Mouse (Mus musculus) heart, embryonic 16.5 days (tissue): ENCODE data around the gene Erich6b. TPM values are rescaled to one million over a fixed set of nuclear protein-coding genes. Genes with fewer than 3 reads are reported as not detected.

ENCODE experiments used
- ATAC-seq: fragments of 200-750 bp; cut with Nextera tagmentation; replicated peaks from 2 replicates; pipeline ENCODE4 v1.8.0; 2017; ENCODE audit warnings: moderate number of reproducible peaks; ENCODE audit not compliant: insufficient read depth, low FRiP score; ENCODE audit errors: extremely low read depth
- H3K27ac ChIP-seq: fragments of 300-500 bp; sonication (generic); 2 replicates; pipeline ENCODE4 v1.5.1; 2014; ENCODE audit warnings: mild to moderate bottlenecking, low read length, control low read depth, moderate library complexity
- H3K27me3 ChIP-seq: fragments of 300-500 bp; sonication (generic); 2 replicates; pipeline ENCODE4 v1.6.1; 2014; ENCODE audit warnings: low read length, mixed read lengths; ENCODE audit not compliant: control insufficient read depth, insufficient read depth
- H3K36me3 ChIP-seq: fragments of 300-500 bp; sonication (generic); 2 replicates; pipeline ENCODE4 v1.6.1; 2014; ENCODE audit not compliant: control insufficient read depth, insufficient read depth
- H3K4me1 ChIP-seq: fragments of 300-500 bp; sonication (generic); 2 replicates; pipeline ENCODE4 v1.6.1; 2014; ENCODE audit warnings: low read length, mixed read lengths; ENCODE audit not compliant: control insufficient read depth, insufficient read depth
- H3K4me2 ChIP-seq: fragments of 300-500 bp; sonication (generic); 2 replicates; pipeline ENCODE4 v1.6.1; 2014; ENCODE audit warnings: low read depth, mild to moderate bottlenecking, control low read depth, low read length
- H3K4me3 ChIP-seq: fragments of 300-500 bp; sonication (generic); 2 replicates; pipeline ENCODE4 v1.5.1; 2014; ENCODE audit warnings: mild to moderate bottlenecking, control low read depth, low read length
- H3K9ac ChIP-seq: fragments of 300-500 bp; sonication (generic); 2 replicates; pipeline ENCODE4 v1.6.1; 2014; ENCODE audit warnings: low read length, control low read depth
- H3K9me3 ChIP-seq: fragments of 300-500 bp; sonication (generic); replicated peaks from 2 replicates; pipeline ENCODE4 v1.6.1; 2016; ENCODE audit warnings: low read length; ENCODE audit not compliant: control insufficient read depth
- WGBS: fragments of 180-500 bp; shearing (Covaris S2); extraction: QIAGEN DNeasy Blood & Tissue Kit; methylation state at CpG from one replicate; pipeline ENCODE4 v1.1.7; 2014; 5-methylcytosine and 5-hydroxymethylcytosine counted together
- polyA plus RNA-seq: library from polyadenylated mRNA; unstranded; fragments of >200 nt; fragmentation: Nextera tagmentation; extraction: Ambion mirVana; gene quantifications from 2 replicates; pipeline ENCODE4 v1.2.1, GENCODE M21; 2015

Gene Erich6b
- polyA plus RNA-seq, 1 experiment from 2014 or later = not detected

GRCm38 (mm10) chr14:75712687-75713086 lies 70.6 kb downstream of the Erich6b start:
- H3K9ac ChIP-seq = no peak overlapping the region
- no peak for ATAC-seq
- 75% methylated on average over 5 of the region's 5 CpGs for WGBS
- H3K9me3 ChIP-seq = no peaks in the 10 kb centered on the region
- peak overlapping the region; percentile 34; the same call in 1 of the 2 replicates for H3K27ac ChIP-seq
- H3K4me2 ChIP-seq = no peak overlapping the region
- H3K4me1 ChIP-seq = no peaks in the 10 kb centered on the region; the same call in 1 of the 2 replicates
- H3K4me3 ChIP-seq = no peak overlapping the region
- no peaks in the 10 kb centered on the region for H3K27me3 ChIP-seq
- peaks cover 53% of the 10 kb centered on the region for H3K36me3 ChIP-seq

DNA sequence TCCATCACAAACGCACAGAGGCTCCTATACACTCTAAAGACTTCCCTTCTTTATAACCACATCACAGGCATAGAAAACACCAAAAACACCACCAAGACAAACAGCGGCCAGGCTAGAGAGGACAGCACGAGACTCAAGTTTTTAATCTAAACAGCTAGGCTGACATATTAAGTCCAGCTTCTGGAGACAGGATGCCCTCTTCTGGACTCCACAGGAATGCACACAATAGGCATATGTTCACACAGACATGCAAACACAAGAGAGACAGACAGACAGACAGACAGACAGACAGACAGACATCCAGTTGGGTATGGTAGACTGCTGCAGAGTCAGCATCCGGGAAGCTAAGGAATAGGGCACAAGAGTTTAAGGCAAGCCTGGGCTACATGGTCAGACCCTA lies 71.6 kb downstream of the Erich6b start:
- Histone ChIP-seq H3K4me1 (no peaks in the 10 kb centered on the region; the same call in 1 of the 2 replicates), H3K36me3 (peaks cover 51% of the 10 kb centered on the region), H3K4me2 (no peak overlapping the region), H3K9me3 (no peaks in the 10 kb centered on the region), H3K27me3 (no peaks in the 10 kb centered on the region), H3K9ac (no peak overlapping the region), H3K4me3 (no peak overlapping the region), H3K27ac (no peak overlapping the region)
- ATAC-seq = no peak
- WGBS = 76% methylated on average over 4 of the region's 4 CpGs

GRCm38 (mm10) chr14:75716410-75716809 lies 74.4 kb downstream of the Erich6b start:
- Histone ChIP-seq H3K27ac (no peak overlapping the region), H3K4me2 (no peak overlapping the region), H3K27me3 (no peaks in the 10 kb centered on the region), H3K4me1 (peaks cover 7% of the 10 kb centered on the region), H3K36me3 (peaks cover 46% of the 10 kb centered on the region), H3K4me3 (no peak overlapping the region), H3K9ac (no peak overlapping the region), H3K9me3 (no peaks in the 10 kb centered on the region)
- WGBS = 87% methylated on average over 4 of the region's 4 CpGs
- ATAC-seq = no peak

Other genes with a start within 250 kb of the Erich6b start
- gene Siah3, start 186.3 kb upstream of the Erich6b start, polyA plus RNA-seq = not detected in 2 replicates
- not detected in 2 replicates for gene Spert, start 49.1 kb upstream of the Erich6b start, polyA plus RNA-seq
- gene Cog3, start 112.3 kb downstream of the Erich6b start, polyA plus RNA-seq = 13.6 and 13.7 TPM in 2 replicates
- 5.7 and 5.8 TPM in 2 replicates for gene Slc25a30, start 144.8 kb downstream of the Erich6b start, polyA plus RNA-seq
- gene Tpt1, start 202.8 kb downstream of the Erich6b start, polyA plus RNA-seq = 770 and 775 TPM in 2 replicates